Mouse (Mus musculus): ENCODE measurements at regions not wholly inside any gene's neighbourhood (a gene's known extent, or its start where the extent isn't known, plus 50 kb on each side); places are given as distances from the start of the nearest gene placed in this dataset.

DNA sequence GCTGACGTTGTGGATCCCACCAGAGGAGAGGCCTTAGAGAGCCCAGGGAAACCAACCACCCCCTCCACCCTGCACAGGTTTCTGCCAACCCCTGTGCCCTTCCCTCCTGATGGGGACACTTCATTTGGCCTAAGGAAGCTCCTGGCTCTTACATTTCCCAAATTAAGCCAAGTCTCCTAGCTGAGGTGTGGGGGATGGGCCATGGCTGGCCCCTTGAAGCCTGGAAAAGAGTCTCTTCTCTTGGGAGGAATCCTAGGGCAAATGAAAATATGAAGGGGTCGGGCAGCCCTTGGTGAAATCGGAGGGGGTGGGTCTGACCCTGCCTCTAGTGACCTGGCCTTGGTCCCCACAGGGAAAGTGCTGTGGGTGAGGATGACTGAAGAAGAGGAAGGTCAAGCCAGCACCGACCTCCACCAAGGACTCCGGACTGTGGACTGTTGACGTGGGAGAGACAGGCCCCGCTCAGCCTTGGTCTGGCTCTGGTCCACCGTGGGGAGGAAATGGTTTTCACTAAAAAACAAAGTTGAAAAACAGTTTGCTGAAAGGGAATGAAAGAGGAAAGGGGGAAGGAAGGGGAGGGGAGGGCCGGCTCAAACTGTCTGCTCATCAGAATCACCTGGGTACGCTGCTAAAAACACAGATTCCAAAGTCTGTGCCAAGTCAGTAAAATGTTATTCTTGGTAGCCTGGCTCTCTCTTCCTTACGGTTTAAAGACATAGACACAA is 150.0 kb downstream of the Zfp36l2 start:
- peak in 1 of 2 experiments; percentile 60 for DNase-seq (ENCODE audit: extremely low spot score in 1 of 2, low spot score in 2 of 2)
- intact Hi-C loops (cut with DNase I): loop anchor here (10.0 kb wide), 1 partner anchor 347 kb away; no protein-coding TSS in a partner anchor

GRCm38 (mm10) chr17:84036056-84036455 is 151.7 kb downstream of the Zfp36l2 start:
- intact Hi-C loops (cut with DNase I): loop anchor here (10.0 kb wide), 1 partner anchor 349 kb away; no protein-coding TSS in a partner anchor
- DNase-seq (ENCODE audit: extremely low spot score in 1 of 2, low spot score in 2 of 2): no peak

GRCm38 (mm10) chr17:84034801-84035200 is 152.9 kb downstream of the Zfp36l2 start:
- DNase-seq (ENCODE audit: extremely low spot score in 1 of 2, low spot score in 2 of 2): no peak
- intact Hi-C loops (cut with DNase I): loop anchor here (10.0 kb wide), 1 partner anchor 350 kb away; no protein-coding TSS in a partner anchor

GRCm38 (mm10) chr17:84032441-84032840 is 155.3 kb downstream of the Zfp36l2 start:
- intact Hi-C loops (cut with DNase I): loop anchor here (10.0 kb wide), 1 partner anchor 352 kb away; no protein-coding TSS in a partner anchor

GRCm38 (mm10) chr17:84031833-84032232 is 155.9 kb downstream of the Zfp36l2 start:
- intact Hi-C loops (cut with DNase I): loop anchor here (10.0 kb wide), 1 partner anchor 353 kb away; no protein-coding TSS in a partner anchor
- no peak for DNase-seq (ENCODE audit: extremely low spot score in 1 of 2, low spot score in 2 of 2)

More at GRCm38 (mm10) chr17:84032441-84032840, 155.3 kb downstream of the Zfp36l2 start:
- DNase-seq (ENCODE audit: extremely low spot score in 1 of 2, low spot score in 2 of 2): no peak

DNA sequence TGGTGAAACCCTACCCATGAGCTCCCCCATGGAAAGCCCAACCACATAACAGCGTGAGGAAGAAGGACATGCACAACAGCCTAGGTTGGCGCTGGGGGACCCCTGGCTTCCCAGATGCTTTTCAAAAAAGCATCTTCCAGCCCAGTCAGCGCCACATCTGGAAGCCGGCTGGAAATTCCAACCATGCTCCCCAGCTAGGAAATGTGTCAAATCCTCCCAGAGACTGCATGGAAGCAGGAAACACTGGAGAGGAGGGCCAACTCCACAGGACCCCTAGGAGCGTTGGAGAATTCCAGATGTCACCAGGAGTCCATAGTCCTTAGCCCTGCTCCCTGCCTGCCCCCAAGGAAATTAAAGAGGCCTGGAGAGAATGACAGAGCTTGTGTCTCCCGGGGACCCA is 156.4 kb downstream of the Zfp36l2 start:
- intact Hi-C loops (cut with DNase I): loop anchor here (10.0 kb wide), 1 partner anchor 353 kb away; no protein-coding TSS in a partner anchor
- DNase-seq (ENCODE audit: extremely low spot score in 1 of 2, low spot score in 2 of 2): peak in 1 of 2 experiments; percentile 58

GRCm38 (mm10) chr17:84030699-84031098 is 157.0 kb downstream of the Zfp36l2 start:
- intact Hi-C loops (cut with DNase I): loop anchor here (10.0 kb wide), 1 partner anchor 354 kb away; no protein-coding TSS in a partner anchor
- no peak for DNase-seq (ENCODE audit: extremely low spot score in 1 of 2, low spot score in 2 of 2)

DNA sequence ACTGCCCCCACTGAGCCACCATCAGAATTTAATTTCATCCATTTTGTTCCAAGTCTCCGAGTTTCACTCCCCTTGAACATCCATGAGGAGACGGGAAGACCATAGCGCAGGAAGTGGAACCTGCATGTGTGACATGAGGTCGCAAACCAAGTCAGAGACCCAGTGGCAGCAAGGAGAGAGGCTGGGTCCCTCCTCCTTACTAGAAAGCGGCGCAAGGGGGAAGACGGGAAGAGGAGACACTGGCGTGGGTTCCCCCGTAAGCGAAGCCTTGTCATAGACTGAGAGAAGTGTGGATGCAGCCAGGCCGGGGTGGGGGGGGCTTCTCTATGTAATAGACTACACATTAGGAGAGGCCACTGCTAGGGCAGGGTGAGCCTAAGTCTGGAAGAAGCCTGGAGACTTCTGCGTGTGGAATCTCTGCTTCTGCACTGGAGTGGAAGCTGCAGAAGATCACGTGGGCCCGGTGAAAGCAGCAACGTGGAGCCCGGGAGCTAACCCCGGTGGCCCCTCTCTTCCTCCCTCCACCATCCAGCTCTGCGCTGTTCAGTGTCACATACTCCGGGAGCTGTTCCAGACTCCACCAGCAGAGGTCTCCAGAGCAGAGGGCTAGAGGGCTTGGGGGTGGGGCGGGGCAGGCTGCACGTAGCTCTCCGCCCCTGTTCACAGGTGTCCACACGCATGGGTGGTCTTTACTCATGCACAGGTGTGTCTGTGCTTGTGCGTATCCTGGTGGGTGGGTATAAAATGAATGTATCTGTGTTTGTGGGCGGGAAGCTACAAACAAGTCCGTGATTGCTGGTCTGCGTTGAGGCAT is 159.4 kb downstream of the Zfp36l2 start:
- DNase-seq (ENCODE audit: extremely low spot score in 1 of 2, low spot score in 2 of 2): peak; percentile 65 to 91

GRCm38 (mm10) chr17:84027275-84027674 is 160.5 kb downstream of the Zfp36l2 start:
- intact Hi-C loops (cut with DNase I): loop anchor here (5.0 kb wide), 1 partner anchor 160 kb away; the partner anchor contains the start of gene Zfp36l2

More for the DNA sequence above, 159.4 kb downstream of the Zfp36l2 start:
- intact Hi-C loops (cut with DNase I): loop anchor here (5.0 kb wide), 1 partner anchor 159 kb away; the partner anchor contains the start of gene Zfp36l2

DNA sequence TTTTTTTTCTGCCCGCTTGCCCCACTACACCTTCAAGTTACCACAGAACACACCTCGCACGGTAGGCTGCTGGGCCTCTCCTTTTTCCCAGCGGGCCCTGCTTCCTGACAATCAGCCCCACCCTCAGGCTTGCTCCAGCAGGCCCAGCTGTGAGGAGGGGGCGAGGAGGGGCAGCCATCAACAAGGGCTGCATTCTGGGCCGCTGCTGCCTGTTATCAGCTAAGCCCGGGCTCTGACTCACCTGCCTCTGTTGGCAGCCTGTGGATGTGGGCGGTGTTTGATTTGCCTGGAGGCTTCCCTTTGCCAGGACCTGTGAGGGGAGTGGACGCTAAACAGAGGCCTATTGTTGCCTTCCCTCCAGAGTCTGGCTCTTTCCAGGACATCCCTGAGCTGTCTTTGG is 161.6 kb downstream of the Zfp36l2 start:
- peak in 1 of 2 experiments; percentile 53 for DNase-seq (ENCODE audit: extremely low spot score in 1 of 2, low spot score in 2 of 2)
- intact Hi-C loops (cut with DNase I): loop anchor here (5.0 kb wide), 1 partner anchor 161 kb away; the partner anchor contains the start of gene Zfp36l2

More at GRCm38 (mm10) chr17:84027275-84027674, 160.5 kb downstream of the Zfp36l2 start:
- DNase-seq (ENCODE audit: extremely low spot score in 1 of 2, low spot score in 2 of 2): no peak

DNA sequence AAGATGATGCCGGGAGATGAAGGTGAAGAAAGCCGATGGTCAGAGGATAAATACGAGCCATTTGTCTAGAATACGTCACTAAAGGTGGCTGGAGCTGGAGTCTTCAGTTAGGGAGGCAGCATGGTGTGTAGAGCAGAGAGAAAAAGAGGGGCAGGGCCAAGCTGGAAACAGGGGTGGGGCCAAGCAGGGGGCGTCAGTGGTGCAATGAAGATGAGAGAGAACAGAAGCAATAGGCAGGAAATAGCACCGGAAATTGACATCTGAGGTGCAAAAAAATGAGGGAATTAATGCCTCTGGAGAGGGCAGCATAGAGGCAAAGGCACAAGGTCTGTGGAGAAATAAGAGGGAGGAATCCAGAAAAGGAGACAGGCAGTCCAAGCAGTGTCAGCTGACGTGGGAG is 165.4 kb downstream of the Zfp36l2 start:
- intact Hi-C loops (cut with DNase I): no loop called here
- no peak for DNase-seq (ENCODE audit: extremely low spot score in 1 of 2, low spot score in 2 of 2)

DNA sequence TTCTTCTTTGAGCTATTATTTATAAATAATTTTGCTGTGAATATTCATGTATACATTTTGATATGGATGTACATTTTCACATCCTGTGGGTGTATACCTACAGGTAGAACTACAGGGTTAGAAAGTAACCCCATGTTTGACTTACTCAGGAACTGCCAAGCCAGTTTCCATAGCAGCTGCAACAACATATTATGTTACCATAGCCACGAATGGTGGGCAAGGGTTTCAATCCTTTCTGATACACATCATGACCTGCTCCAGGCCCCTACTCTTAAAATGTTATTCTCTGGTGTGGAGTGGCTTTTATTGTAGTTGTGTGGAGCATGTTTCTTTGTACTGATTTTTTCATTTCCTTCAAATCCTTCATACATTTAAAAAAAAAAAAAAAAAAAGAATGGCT is 168.9 kb downstream of the Zfp36l2 start:
- DNase-seq (ENCODE audit: extremely low spot score in 1 of 2, low spot score in 2 of 2): no peak
- intact Hi-C loops (cut with DNase I): no loop called here

GRCm38 (mm10) chr17:84017891-84018290 is 169.9 kb downstream of the Zfp36l2 start:
- DNase-seq (ENCODE audit: extremely low spot score in 1 of 2, low spot score in 2 of 2): no peak
- intact Hi-C loops (cut with DNase I): no loop called here

- intact Hi-C loops (cut with DNase I): no loop called here
These were observed 166.7 kb upstream of the Haao start for GRCm38 (mm10) chr17:84014287-84015039.

GRCm38 (mm10) chr17:84010492-84011060 is 162.8 kb upstream of the Haao start:
- no peak for DNase-seq (ENCODE audit: extremely low spot score in 1 of 2, low spot score in 2 of 2)
- intact Hi-C loops (cut with DNase I): no loop called here

More at GRCm38 (mm10) chr17:84014287-84015039, 166.7 kb upstream of the Haao start:
- no peak for DNase-seq (ENCODE audit: extremely low spot score in 1 of 2, low spot score in 2 of 2)

DNA sequence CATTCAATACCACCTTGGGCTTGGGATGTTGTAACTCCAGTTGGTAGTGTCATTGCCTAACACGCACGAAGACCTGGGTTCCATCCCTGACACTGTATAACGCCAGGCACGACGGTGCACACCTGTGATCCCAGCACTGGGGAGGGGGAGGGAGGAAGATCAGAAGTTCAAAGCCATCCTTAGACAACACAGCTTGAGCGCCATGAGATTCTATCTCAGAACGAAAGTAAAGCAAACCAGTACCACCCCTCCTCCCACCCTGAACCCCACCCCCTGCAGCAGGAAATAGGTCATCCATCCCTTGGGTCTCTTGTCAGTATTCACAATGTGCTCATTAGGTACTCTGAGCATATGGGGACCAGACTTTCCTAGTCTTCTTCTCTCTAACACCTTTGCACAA is 162.2 kb upstream of the Haao start:
- no peak for DNase-seq (ENCODE audit: extremely low spot score in 1 of 2, low spot score in 2 of 2)
- intact Hi-C loops (cut with DNase I): loop anchor here (10.0 kb wide), 1 partner anchor 105 kb away; no protein-coding TSS in a partner anchor

DNA sequence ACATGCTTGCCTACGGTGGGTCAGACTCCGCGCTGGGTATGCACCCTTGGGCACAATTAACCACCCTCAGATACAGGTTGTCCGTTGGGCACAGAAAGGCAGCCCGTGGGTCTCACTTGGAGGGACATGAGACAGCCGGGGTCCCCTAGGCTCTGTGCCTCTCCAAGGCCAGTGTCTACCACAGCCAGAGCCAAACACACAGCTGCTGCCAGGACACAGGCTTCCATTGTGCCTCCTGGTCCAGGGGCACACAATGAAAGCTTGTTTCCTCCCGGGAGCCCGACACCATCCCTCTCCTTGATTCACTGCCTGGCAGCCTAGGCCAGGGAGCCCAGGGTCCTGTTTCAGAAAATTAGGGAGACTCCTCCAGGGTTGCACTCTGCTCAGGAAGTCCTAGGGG is 161.4 kb upstream of the Haao start:
- peak; percentile 62 to 64 for DNase-seq (ENCODE audit: extremely low spot score in 1 of 2, low spot score in 2 of 2)
- intact Hi-C loops (cut with DNase I): loop anchor here (10.0 kb wide), 1 partner anchor 104 kb away; no protein-coding TSS in a partner anchor

DNA sequence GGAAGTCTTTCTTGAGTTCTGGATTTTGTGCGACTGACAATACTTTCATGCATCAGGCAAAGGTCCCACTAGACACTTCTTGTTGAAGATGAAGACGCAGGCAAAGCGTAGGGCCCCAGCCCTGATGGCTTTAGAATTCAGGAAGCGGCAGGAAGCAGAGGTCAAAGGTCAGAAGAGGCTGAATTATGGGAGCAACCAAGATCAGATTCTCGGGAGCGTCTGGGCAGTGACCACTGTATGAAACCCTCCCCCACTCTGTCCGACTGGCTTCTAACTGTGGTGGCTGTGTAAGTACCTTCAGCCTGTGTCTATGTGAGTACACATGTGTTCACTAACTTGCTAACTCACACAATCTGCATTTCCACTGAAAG is 160.9 kb upstream of the Haao start:
- DNase-seq (ENCODE audit: extremely low spot score in 1 of 2, low spot score in 2 of 2): no peak
- intact Hi-C loops (cut with DNase I): loop anchor here (10.0 kb wide), 1 partner anchor 104 kb away; no protein-coding TSS in a partner anchor
